Mouse (Mus musculus): ENCODE data around the gene Morc2a.

DNA sequence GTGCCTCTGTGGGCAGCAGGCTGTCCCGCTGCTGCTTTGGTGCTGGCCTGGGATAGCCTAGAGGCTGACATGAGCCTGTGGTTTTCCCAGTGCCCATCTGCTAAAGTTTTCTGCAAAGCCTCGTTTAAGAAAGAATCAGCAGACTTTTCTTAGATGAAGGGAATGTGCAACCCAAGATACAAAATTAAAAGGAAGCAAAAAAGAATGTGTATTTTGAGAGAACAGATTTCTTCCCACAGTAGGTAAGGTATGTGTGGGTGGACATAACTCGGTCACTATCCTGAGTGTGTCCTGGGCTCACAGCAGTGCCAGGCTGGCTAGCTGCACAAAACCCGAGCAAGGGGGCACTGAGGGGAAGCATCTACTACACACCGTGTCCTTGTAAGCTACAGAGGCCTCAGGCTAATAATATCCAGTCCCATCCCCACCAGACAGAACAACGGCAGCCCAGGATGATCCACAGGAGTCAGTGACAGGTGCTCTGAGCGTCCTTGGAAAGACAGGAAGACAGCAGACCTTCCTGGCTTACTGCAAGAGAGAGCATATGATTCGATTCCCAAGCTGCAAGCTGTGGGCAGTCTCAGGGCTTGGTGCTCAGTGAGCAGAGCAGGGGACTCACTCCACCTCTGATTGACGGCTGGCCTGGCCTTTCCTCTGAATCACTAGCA lies 78.6 kb downstream of the Morc2a start:
- TF ChIP-seq EP300 (IDR thresholded peaks at IDR 0.05; ENCODE audit: insufficient read depth, low read depth, low read length) (no peak), CTCF (IDR thresholded peaks at IDR 0.05) (no peak), POLR2A (IDR thresholded peaks at IDR 0.05; ENCODE audit: insufficient read depth, low read depth, low read length) (no peak)
